Mouse (Mus musculus) mesoderm, embryonic 11.5 days (tissue): ENCODE data around the gene Tctn1.
"Not testable (repeated sequence)": the region's sequence is repeated elsewhere in the genome, so short reads cannot be mapped to it uniquely, and the experiment has no call there.

Experiments used
- DNase-seq: peaks from one replicate; pipeline ENCODE4 v3.0.0-alpha.2; 2012; ENCODE audit warnings: low read depth, low spot score

The Tctn1 gene

GRCm38 (mm10) chr5:122219655-122220629 lies 44.3 kb downstream of the Tctn1 start:
- peak; percentile 7 for DNase-seq

GRCm38 (mm10) chr5:122218928-122219327 lies 45.3 kb downstream of the Tctn1 start:
- DNase-seq, result no peak

GRCm38 (mm10) chr5:122218109-122218905 lies 46.0 kb downstream of the Tctn1 start:
- no peak for DNase-seq

- DNase-seq, result no peak
These were observed 46.6 kb downstream of the Tctn1 start for GRCm38 (mm10) chr5:122217636-122218035.

- DNase-seq, result no peak
These were observed 50.4 kb downstream of the Tctn1 start for GRCm38 (mm10) chr5:122213861-122214260.

GRCm38 (mm10) chr5:122212820-122213219 lies 51.4 kb downstream of the Tctn1 start:
- not testable (repeated sequence) for DNase-seq

- DNase-seq, result no peak
These were observed 52.1 kb downstream of the Tctn1 start for GRCm38 (mm10) chr5:122212125-122212524.

GRCm38 (mm10) chr5:122210890-122211289 lies 53.4 kb downstream of the Tctn1 start:
- no peak for DNase-seq

GRCm38 (mm10) chr5:122209591-122210368 lies 54.5 kb downstream of the Tctn1 start:
- peak; percentile 78 for DNase-seq

GRCm38 (mm10) chr5:122208909-122209308 lies 55.4 kb downstream of the Tctn1 start:
- no peak for DNase-seq

- DNase-seq, result no peak
These were observed 57.8 kb downstream of the Tctn1 start, which contains the start of gene Hvcn1 for GRCm38 (mm10) chr5:122206475-122206874. Gene Hvcn1, plus strand, starts transcription at chr5:122206804.

- DNase-seq, result no peak
These were observed 60.1 kb downstream of the Tctn1 start for GRCm38 (mm10) chr5:122204180-122204579.

- no peak for DNase-seq
These were observed 62.4 kb downstream of the Tctn1 start for GRCm38 (mm10) chr5:122201904-122202303.

- no peak for DNase-seq
These were observed 63.4 kb downstream of the Tctn1 start for GRCm38 (mm10) chr5:122200872-122201271.

- DNase-seq, result no peak
These were observed 71.9 kb downstream of the Tctn1 start for GRCm38 (mm10) chr5:122192347-122192746.

- DNase-seq, result no peak
These were observed 72.8 kb downstream of the Tctn1 start for GRCm38 (mm10) chr5:122191269-122192063.

GRCm38 (mm10) chr5:122190465-122190864 lies 73.8 kb downstream of the Tctn1 start:
- DNase-seq, result no peak

GRCm38 (mm10) chr5:122189115-122189514 lies 75.1 kb downstream of the Tctn1 start:
- no peak for DNase-seq
